Mouse (Mus musculus) embryonic facial prominence, embryonic 15.5 days (tissue): Measurements from ENCODE around the gene Rin3. TPM values are rescaled to one million over a fixed set of nuclear protein-coding genes. Genes with fewer than 3 reads are reported as not detected.

Experiments used
- polyA plus RNA-seq: library from polyadenylated mRNA; unstranded; fragments of >200 nt; fragmentation: Nextera tagmentation; extraction: Ambion mirVana; gene quantifications from 2 replicates; pipeline ENCODE4 v1.2.1, GENCODE M21; 2015

The Rin3 gene
- polyA plus RNA-seq, 1 experiment from 2014 or later, result 8.5 TPM

Other genes with a start within 250 kb of the Rin3 start
- gene Slc24a4, start 154.3 kb upstream of the Rin3 start, polyA plus RNA-seq, result 1.2 and 1.5 TPM in 2 replicates
- gene Lgmn, start 156.8 kb downstream of the Rin3 start, polyA plus RNA-seq, result 99.5 and 103 TPM in 2 replicates
- 38.7 and 40.9 TPM in 2 replicates for gene Golga5, start 186.1 kb downstream of the Rin3 start, polyA plus RNA-seq